Mouse (Mus musculus) left cerebral cortex, postnatal 10 days (tissue): Measurements from ENCODE around the gene Faiml. TPM values are rescaled to one million over a fixed set of nuclear protein-coding genes. Genes with fewer than 3 reads are reported as not detected.
A peak's percentile ranks its signal among the peaks of the same experiment; 100 is the strongest.

Experiments used
- DNase-seq, 2 experiments: peaks; one replicate each; pipeline ENCODE4 v3.0.0; 2021 to 2022; ENCODE audit warnings: low spot score in 2 of 2, mixed read lengths in 1 of 2; ENCODE audit errors: extremely low spot score in 1 of 2
- intact Hi-C: fragments of 180-260 bp; cut with DNase I; formaldehyde crosslinking; loops from one replicate; pipeline ENCODE4 v1.15.1; 2025
- total RNA-seq, 2 experiments: library from RNA; stranded (reverse); gene quantifications; 2 replicates each; pipeline ENCODE4 v1.2.3; 2021

Gene Faiml
- total RNA-seq, 2 experiments from 2014 or later: not detected

DNA sequence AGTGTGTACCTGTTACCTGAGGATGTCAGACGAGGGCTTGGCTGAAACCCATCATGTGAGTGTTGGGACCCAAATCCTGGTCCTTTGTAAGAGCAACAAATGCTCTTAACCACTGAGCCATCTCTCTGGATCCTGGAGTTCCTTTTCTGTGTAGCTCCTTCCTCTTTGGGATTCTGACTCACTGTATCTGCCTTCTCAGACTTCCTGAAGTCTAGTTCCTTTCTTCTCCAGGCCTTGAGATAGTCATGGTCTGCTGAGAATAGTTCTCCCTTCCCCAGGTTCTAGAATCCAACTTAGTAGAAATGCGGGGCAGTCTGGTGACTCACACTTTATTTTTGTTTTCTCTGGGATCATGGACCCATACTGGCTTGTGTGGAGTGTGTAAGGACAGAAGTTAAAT is 24.4 kb downstream of the Faiml start:
- intact Hi-C loops: no loop called here
- no peak for DNase-seq

GRCm38 (mm10) chr9:99183043-99183670 is 53.9 kb downstream of the Faiml start:
- DNase-seq: no peak
- intact Hi-C loops: no loop called here

DNA sequence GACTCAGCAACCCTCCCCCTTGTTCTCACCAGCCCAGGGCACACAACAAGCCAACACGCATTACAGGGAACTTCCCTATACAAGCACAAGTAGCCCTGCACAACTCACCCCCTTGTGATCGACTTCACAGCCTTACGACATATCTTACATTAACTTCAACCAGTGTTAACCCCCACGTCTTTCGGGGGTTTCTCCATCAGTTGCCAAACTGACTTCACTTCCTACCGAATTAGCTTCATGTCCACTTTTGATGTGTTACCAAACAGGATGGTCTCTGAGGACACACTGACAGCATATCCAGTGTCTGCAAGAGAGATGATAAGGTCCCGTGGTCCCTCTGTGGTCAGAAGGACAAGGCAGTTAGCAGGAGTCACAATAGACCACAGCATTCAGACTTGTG is 54.9 kb downstream of the Faiml start:
- no peak for DNase-seq
- intact Hi-C loops: no loop called here

GRCm38 (mm10) chr9:99180272-99180671 is 56.8 kb downstream of the Faiml start:
- DNase-seq: peak in 1 of 2 experiments; percentile 69
- intact Hi-C loops: no loop called here

Other genes with a start within 250 kb of the Faiml start
- gene Gm1123, start 201.5 kb downstream of the Faiml start, total RNA-seq: under 1 TPM in 1 of 2 experiments, not detected in 1; 0.30 TPM
- 10 to 100 TPM; 18.8 to 19.0 TPM for gene Pik3cb, start 96.6 kb downstream of the Faiml start, total RNA-seq
- 10 to 100 TPM; 15.4 to 17.2 TPM for gene Cep70, start 6.1 kb upstream of the Faiml start, total RNA-seq
- 1 to 10 TPM; 1.6 TPM for gene Esyt3, start 121.3 kb upstream of the Faiml start, total RNA-seq
- gene Mras, start 200.1 kb upstream of the Faiml start, total RNA-seq: 10 to 100 TPM; 81.7 to 99.5 TPM
- not detected for gene Nme9, start 214.2 kb upstream of the Faiml start, total RNA-seq